Mouse (Mus musculus) heart, adult 2 months (tissue): ENCODE results near the gene Ndfip2. TPM values are rescaled to one million over a fixed set of nuclear protein-coding genes. Genes with fewer than 3 reads are reported as not detected.

Experiments used
- DNase-seq, 2 experiments: peaks; one replicate each; pipeline ENCODE4 v3.0.0; 2021
- H3K27ac ChIP-seq: fragments of 200-600 bp; 2 replicates; pipeline ENCODE4 v1.8.1; 2022
- H3K27me3 ChIP-seq: fragments of 200-500 bp; 2 replicates; pipeline ENCODE4 v1.6.1; 2012; ENCODE audit warnings: mild to moderate bottlenecking, low read length, inconsistent platforms, mixed read lengths; ENCODE audit not compliant: control insufficient read depth, insufficient read depth
- H3K36me3 ChIP-seq: fragments of 200-500 bp; 2 replicates; pipeline ENCODE4 v1.6.1; 2012; ENCODE audit warnings: low read length, inconsistent platforms; ENCODE audit not compliant: control insufficient read depth, insufficient read depth
- H3K4me1 ChIP-seq: fragments of 200-500 bp; 2 replicates; pipeline ENCODE4 v1.6.1; 2011; ENCODE audit warnings: low read length; ENCODE audit not compliant: control insufficient read depth, insufficient read depth
- H3K4me3 ChIP-seq: fragments of 200-600 bp; 2 replicates; pipeline ENCODE4 v1.8.1; 2022
- H3K79me2 ChIP-seq: fragments of 200-500 bp; replicated peaks from 2 replicates; pipeline ENCODE4 v1.6.1; 2012; ENCODE audit warnings: mild to moderate bottlenecking, inconsistent platforms, low read length, moderate library complexity, mixed read lengths; ENCODE audit not compliant: control insufficient read depth, insufficient read depth
- H3K9ac ChIP-seq: fragments of 200-500 bp; 2 replicates; pipeline ENCODE4 v1.6.1; 2012; ENCODE audit warnings: low read depth, mild to moderate bottlenecking, control low read depth, inconsistent platforms, low read length, mixed read lengths
- CTCF ChIP-seq: fragments of 200-600 bp; IDR thresholded peaks from 2 replicates; pipeline ENCODE4 v1.8.1; 2022; ENCODE audit warnings: antibody characterized with exemption, mild to moderate bottlenecking, moderate library complexity
- EP300 ChIP-seq: fragments of 200-500 bp; IDR thresholded peaks from 2 replicates; pipeline ENCODE4 v1.6.1; 2011; ENCODE audit warnings: low read depth, low read length, control low read depth; ENCODE audit not compliant: insufficient read depth
- POLR2A ChIP-seq: fragments of 200-500 bp; IDR thresholded peaks from 2 replicates; pipeline ENCODE4 v1.6.1; 2011; ENCODE audit warnings: mild to moderate bottlenecking, low read depth, low read length, control low read depth; ENCODE audit not compliant: insufficient read depth
- WGBS: fragments of 180-500 bp; shearing (Covaris S2); methylation state at CpG from one replicate; pipeline ENCODE4 v1.1.7; 2018; 5-methylcytosine and 5-hydroxymethylcytosine counted together
- intact Hi-C: fragments of 180-260 bp; cut with DNase I; formaldehyde crosslinking; loops from one replicate; pipeline ENCODE4 v1.15.1; 2025
- polyA plus RNA-seq: library from polyadenylated mRNA; depleted of rRNA; stranded (reverse); fragments of >200 nt; gene quantifications from 2 replicates; pipeline ENCODE4 v1.2.3, GENCODE M21; 2012
- total RNA-seq, 2 experiments: library from RNA; stranded (reverse); gene quantifications; 2 replicates each; pipeline ENCODE4 v1.2.3; 2021

Ndfip2 gene
- total and polyA plus RNA-seq, 3 experiments, result 15.6 to 19.3 (median 17.6) TPM

DNA sequence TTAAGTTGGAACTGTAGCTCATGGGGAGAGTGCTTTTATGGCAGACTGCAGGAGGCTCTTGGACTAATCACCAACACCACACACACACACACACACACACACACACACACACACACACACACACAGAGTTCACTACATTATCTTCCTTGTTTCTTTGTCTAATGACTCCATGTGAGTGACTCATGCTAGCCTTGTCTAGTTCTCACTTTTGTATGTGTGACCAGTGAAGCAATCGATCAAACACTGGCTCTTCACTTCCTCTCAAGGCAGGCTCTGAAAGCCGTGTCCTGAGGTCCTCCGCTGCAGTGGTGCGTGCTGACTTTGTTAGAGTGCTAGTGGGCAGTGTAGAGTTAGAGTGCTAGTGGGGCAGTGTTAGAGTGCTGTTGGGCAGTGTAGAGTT is 30.2 kb downstream of the Ndfip2 start:
- WGBS, result 90% methylated on average over 4 of the region's 4 CpGs
- no peak overlapping the region for H3K9ac ChIP-seq
- intact Hi-C loops, result no loop called here
- H3K4me3 ChIP-seq, result no peak overlapping the region
- H3K79me2 ChIP-seq, result no peaks in the 10 kb centered on the region
- TF ChIP-seq POLR2A, result no peak
- no peak for TF ChIP-seq CTCF
- no peak for TF ChIP-seq EP300
- H3K4me1 ChIP-seq, result no peaks in the 10 kb centered on the region
- H3K27me3 ChIP-seq, result no peaks in the 10 kb centered on the region
- H3K27ac ChIP-seq, result no peak overlapping the region
- H3K36me3 ChIP-seq, result no peaks in the 10 kb centered on the region
- no peak for DNase-seq

DNA sequence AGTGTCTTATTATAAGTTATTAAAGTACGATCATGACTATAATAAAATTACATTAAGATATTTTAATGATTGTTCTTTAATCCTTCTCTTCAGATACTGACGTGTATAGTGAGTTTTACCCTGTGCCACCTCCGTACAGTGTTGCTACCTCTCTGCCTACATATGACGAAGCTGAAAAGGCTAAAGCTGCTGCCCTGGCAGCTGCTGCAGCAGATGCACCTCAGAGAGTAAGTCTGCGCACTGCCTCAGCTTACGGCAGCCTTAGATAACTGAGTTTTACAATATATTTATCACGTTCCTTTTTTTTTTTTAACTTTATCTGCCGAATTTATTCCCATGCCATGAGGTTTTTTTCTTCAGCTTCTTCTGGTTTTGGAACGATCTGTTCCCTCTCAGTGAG is 33.8 kb downstream of the Ndfip2 start:
- no peak overlapping the region for H3K27ac ChIP-seq
- no peak overlapping the region for H3K4me3 ChIP-seq
- TF ChIP-seq EP300 (no peak), POLR2A (no peak), CTCF (no peak)
- 88% methylated on average over 9 of the region's 9 CpGs for WGBS
- H3K79me2 ChIP-seq, result no peaks in the 10 kb centered on the region
- no peaks in the 10 kb centered on the region for H3K4me1 ChIP-seq
- H3K27me3 ChIP-seq, result no peaks in the 10 kb centered on the region
- no peaks in the 10 kb centered on the region for H3K36me3 ChIP-seq
- intact Hi-C loops, result loop anchor here (5.0 to 10.0 kb wide), 2 partner anchors 35 to 477 kb away; partner anchors contain the start of gene Ndfip2
- DNase-seq, result no peak
- H3K9ac ChIP-seq, result no peak overlapping the region

DNA sequence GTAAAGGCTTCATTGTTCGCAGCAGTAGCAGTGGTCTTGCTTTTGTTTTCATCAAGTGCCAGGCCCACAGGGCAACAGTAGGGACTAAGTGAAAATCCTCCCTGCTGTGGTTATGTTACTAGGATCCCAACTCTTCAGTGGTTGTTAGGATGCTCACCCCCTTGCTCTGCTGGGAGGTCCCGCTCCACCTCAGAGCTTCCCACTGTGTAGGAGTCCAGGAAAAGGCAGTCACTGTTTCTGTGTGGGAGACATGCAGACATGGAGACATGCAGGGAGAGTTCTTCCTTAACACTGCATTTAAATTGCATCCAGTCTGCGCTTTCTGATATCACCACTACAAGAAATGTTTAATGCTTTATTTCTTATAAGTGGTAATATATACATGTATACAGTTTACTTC is 35.4 kb downstream of the Ndfip2 start:
- Histone ChIP-seq H3K9ac (no peak overlapping the region), H3K4me1 (no peaks in the 10 kb centered on the region), H3K4me3 (no peak overlapping the region), H3K27me3 (no peaks in the 10 kb centered on the region), H3K36me3 (no peaks in the 10 kb centered on the region), H3K27ac (no peak overlapping the region), H3K79me2 (no peaks in the 10 kb centered on the region)
- 79% methylated on average over 3 of the region's 3 CpGs for WGBS
- DNase-seq, result no peak
- intact Hi-C loops, result loop anchor here (2.0 to 10.0 kb wide), 4 partner anchors 36 to 479 kb away; partner anchors contain the start of gene Ndfip2
- no peak for TF ChIP-seq EP300
- no peak for TF ChIP-seq POLR2A
- TF ChIP-seq CTCF, result no peak

DNA sequence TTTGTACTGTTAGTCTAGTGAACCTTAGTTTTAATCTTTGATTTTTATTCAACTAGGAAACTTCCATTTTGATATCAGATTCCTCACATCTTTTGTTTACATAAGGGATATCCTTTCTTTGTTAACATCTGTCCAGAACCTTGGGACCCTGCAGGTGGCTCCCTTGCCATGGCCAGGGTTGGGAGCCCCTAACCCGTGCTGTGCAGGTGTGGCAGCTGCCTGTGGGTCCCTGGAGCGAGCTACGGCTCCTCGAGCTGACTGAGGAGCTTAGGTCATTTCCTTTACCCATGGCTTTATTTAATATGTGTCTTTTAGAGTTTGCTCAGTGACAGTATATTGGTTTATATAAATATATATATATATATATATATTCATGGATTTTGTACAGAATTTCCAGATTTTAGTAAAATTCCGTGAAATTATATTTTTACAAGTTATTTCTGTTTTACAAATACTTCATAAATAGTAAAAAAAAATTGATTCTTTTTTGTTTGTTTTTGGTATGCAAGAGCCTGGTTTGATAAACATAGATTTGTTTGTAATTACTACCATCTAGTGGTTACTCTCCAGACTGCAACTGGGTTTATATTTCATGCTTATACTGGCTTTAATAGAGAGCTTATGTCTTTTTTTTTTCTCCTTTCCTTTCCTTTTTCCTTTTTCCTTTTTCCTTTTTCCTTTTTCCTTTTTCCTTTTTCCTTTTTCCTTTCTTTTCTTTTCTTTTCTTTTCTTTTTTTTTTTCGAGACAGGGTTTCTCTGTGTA is 37.6 kb downstream of the Ndfip2 start:
- Histone ChIP-seq H3K4me1 (no peaks in the 10 kb centered on the region), H3K79me2 (no peaks in the 10 kb centered on the region), H3K9ac (no peak overlapping the region), H3K27ac (no peak overlapping the region), H3K36me3 (no peaks in the 10 kb centered on the region), H3K27me3 (no peaks in the 10 kb centered on the region), H3K4me3 (no peak overlapping the region)
- 45% methylated on average over 6 of the region's 6 CpGs for WGBS
- TF ChIP-seq CTCF, result peak; percentile 86
- no peak for TF ChIP-seq POLR2A
- intact Hi-C loops, result loop anchor here (2.0 to 10.0 kb wide), 3 partner anchors 63 to 481 kb away; no protein-coding TSS in a partner anchor
- DNase-seq, result no peak

DNA sequence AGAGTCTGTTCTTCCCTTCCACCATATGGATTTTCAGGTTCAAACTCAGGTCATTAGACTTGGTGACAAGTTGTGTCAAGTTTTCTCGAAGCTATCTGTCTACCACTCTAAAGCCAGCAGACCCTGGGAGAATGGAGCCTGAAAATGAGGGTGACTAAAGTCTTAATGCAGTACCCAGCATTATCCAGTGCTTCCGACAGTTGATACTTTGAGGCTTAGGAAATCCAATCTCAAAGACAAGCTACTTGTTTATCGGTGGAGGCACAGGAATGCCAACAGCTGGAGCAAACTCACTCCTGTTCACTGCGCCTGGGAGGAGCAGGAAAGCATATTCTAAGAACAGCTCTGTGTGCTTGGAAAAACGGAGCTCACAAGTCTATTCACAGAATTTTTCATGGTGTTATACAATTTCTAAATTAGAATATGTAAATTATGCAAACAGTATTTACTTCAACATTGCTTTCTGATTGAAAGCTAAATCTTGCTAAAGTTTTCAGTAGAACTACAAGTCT is 41.4 kb downstream of the Ndfip2 start:
- Histone ChIP-seq H3K9ac (no peak overlapping the region), H3K4me1 (no peaks in the 10 kb centered on the region), H3K27ac (no peak overlapping the region), H3K27me3 (no peaks in the 10 kb centered on the region), H3K4me3 (no peak overlapping the region), H3K36me3 (no peaks in the 10 kb centered on the region), H3K79me2 (no peaks in the 10 kb centered on the region)
- TF ChIP-seq EP300 (no peak), CTCF (no peak)
- intact Hi-C loops, result loop anchor here (10.0 kb wide), 1 partner anchor 485 kb away; no protein-coding TSS in a partner anchor
- no peak for DNase-seq
- WGBS, result 65% methylated on average over 5 of the region's 5 CpGs

DNA sequence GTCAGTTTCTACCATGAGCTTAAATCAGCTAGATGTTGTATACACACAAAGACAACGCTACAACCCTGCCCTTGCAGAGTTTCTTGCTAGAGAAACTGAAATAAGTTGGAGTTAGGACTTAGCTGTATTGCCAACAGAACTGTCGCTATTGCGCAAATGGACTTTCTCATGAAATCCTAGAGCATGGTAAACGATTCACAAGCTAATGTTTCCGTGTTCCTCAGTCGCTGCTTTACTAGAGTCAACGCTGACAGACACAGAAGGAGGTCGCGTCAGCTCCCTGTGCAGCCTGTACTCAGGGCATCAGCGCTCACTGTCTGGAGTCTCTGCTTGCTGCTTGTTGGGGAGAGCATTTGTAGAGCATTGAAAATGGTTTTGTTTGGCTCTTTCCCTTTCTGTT is 42.2 kb downstream of the Ndfip2 start:
- no peak for DNase-seq
- no peak overlapping the region for H3K4me3 ChIP-seq
- no peaks in the 10 kb centered on the region for H3K36me3 ChIP-seq
- no peak overlapping the region for H3K27ac ChIP-seq
- TF ChIP-seq EP300 (no peak), POLR2A (no peak), CTCF (no peak)
- intact Hi-C loops, result no loop called here
- no peak overlapping the region for H3K9ac ChIP-seq
- H3K79me2 ChIP-seq, result no peaks in the 10 kb centered on the region
- no peaks in the 10 kb centered on the region for H3K27me3 ChIP-seq
- WGBS, result 89% methylated on average over 10 of the region's 10 CpGs
- no peaks in the 10 kb centered on the region for H3K4me1 ChIP-seq
